Mouse (Mus musculus): ENCODE results near the gene Usp21. TPM values are rescaled to one million over a fixed set of nuclear protein-coding genes. Genes with fewer than 3 reads are reported as not detected.

Usp21 gene
- polyA plus RNA-seq, 1 experiment from 2014 or later = 105 TPM

DNA sequence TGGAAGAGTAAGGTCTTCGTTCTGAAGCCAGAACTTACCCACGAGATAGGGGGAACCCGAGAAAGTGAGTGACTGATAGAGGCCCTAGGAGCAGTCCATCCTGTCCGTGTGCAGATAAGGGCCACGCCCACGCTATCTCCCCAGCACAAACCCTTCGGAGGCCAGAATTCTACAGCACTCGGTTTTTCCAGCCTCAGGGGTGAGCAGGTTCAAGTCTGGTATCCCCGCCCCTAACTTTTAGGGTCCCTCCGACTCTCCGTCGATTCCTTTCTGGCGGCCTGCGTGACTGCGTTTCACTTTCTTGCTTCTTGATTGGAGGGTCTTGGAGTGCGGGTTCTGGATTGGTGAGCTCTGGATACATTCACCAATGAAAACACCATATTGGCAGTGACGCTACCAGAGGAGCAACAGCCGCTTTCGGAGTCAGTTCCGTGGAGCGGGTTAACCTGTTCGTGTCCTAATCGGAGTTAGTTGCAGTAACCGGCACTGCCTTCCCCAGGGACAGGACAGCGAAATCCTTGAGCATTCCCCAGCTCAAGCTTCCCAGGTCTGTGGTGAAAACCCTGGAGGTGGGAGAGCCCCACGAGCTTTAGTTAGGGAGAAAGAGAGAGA lies 6.8 kb downstream of the Usp21 start, which contains the start of gene Ppox:
Gene Ppox (minus strand): TSS at position 271 of the 612 bp plus-strand sequence.
- no peaks in the 10 kb centered on the region for H3K27me3 ChIP-seq (ENCODE audit: control insufficient read depth, insufficient read depth, low read depth, low read length)
- H3K9ac ChIP-seq (ENCODE audit: low read depth, low read length) = peak within 1 kb of the TSS; percentile 73
- ATAC-seq = peak; percentile 97
- peak within 1 kb of the TSS; percentile 60 for H3K27ac ChIP-seq (ENCODE audit: low read length)
- WGBS = under 1% methylated on average over 26 of the region's 26 CpGs
- H3K4me3 ChIP-seq (ENCODE audit: low read depth, low read length) = peak within 1 kb of the TSS; percentile 63
- peaks cover 26% of the 10 kb centered on the region for H3K36me3 ChIP-seq (ENCODE audit: control insufficient read depth, insufficient read depth, low read length)
- no peaks in the 10 kb centered on the region for H3K9me3 ChIP-seq (replicated peaks; ENCODE audit: control insufficient read depth, low read length, poor library complexity, severe bottlenecking)
- H3K4me2 ChIP-seq (ENCODE audit: low read length) = peak within 1 kb of the TSS; percentile 89
- H3K4me1 ChIP-seq (ENCODE audit: control insufficient read depth, insufficient read depth, low read length) = peaks cover 23% of the 10 kb centered on the region

DNA sequence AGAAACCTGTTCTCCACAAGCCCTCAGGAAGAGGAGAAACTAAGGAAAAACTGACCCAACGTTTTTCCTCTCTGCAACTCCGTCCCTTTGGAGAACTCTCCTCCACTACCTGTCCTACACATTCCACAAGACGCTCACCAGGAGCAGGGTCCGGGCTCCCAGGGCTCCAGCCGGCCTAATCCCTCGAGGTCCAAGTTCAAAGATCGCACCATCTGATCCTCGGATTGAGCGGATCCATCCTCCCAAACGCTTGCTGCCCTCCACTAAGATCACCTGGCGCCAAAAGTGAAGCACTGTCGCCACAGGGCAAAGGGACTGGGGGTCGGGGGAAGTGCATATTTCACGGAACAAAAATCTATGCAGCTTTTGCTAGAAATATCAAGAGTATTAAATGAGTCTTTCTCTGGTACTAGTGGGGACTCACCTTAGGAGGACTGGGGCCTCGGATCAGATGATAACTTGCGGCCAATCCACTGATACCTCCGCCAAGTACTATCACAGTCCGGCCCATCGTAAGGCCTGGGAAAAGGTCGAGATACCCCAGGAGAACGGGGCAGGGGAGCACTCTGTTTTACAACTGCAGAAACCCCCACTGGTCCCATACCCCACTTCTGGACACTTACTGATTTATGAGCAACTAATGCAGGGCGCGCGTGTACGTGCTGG lies 7.4 kb downstream of the Usp21 start:
- H3K4me2 ChIP-seq (ENCODE audit: low read length) = peak overlapping the region; percentile 89
- peak overlapping the region; percentile 73 for H3K9ac ChIP-seq (ENCODE audit: low read depth, low read length)
- ATAC-seq = peak; percentile 25
- H3K27ac ChIP-seq (ENCODE audit: low read length) = peak overlapping the region; percentile 2
- 1% methylated on average over 25 of the region's 25 CpGs for WGBS
- peak overlapping the region; percentile 63 for H3K4me3 ChIP-seq (ENCODE audit: low read depth, low read length)
- peaks cover 17% of the 10 kb centered on the region for H3K4me1 ChIP-seq (ENCODE audit: control insufficient read depth, insufficient read depth, low read length)
- H3K9me3 ChIP-seq (replicated peaks; ENCODE audit: control insufficient read depth, low read length, poor library complexity, severe bottlenecking) = no peaks in the 10 kb centered on the region
- no peaks in the 10 kb centered on the region for H3K27me3 ChIP-seq (ENCODE audit: control insufficient read depth, insufficient read depth, low read depth, low read length)
- peaks cover 25% of the 10 kb centered on the region for H3K36me3 ChIP-seq (ENCODE audit: control insufficient read depth, insufficient read depth, low read length)

DNA sequence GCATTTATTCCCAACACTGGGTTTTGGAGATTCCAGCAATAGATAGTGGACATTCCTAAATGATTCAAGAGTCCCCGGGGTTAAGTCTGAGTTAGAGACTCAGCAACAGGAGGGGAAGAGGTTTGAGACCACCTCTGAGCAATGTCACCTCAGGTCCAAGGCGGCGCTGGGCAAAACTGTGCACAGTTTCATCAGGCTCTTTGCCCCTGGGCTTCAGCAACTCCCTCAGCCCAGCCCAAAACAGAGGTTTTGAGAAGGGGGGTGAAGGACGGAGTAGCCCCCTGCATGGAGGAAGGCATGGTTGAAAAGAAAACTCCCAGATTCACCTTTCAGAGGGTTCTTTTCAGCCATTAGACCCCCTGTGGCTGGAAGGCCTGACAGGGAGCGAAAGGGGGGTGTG lies 8.1 kb downstream of the Usp21 start:
- ATAC-seq = no peak
- Histone ChIP-seq H3K27ac (ENCODE audit: low read length) (no peak overlapping the region), H3K4me3 (ENCODE audit: low read depth, low read length) (no peak overlapping the region; the same call in 1 of the 2 replicates), H3K36me3 (ENCODE audit: control insufficient read depth, insufficient read depth, low read length) (peaks cover 25% of the 10 kb centered on the region), H3K9ac (ENCODE audit: low read depth, low read length) (no peak overlapping the region), H3K4me2 (ENCODE audit: low read length) (peak overlapping the region; percentile 89; the same call in 1 of the 2 replicates), H3K9me3 (replicated peaks; ENCODE audit: control insufficient read depth, low read length, poor library complexity, severe bottlenecking) (no peaks in the 10 kb centered on the region), H3K4me1 (ENCODE audit: control insufficient read depth, insufficient read depth, low read length) (peaks cover 17% of the 10 kb centered on the region), H3K27me3 (ENCODE audit: control insufficient read depth, insufficient read depth, low read depth, low read length) (no peaks in the 10 kb centered on the region)
- WGBS = 55% methylated on average over 5 of the region's 5 CpGs

DNA sequence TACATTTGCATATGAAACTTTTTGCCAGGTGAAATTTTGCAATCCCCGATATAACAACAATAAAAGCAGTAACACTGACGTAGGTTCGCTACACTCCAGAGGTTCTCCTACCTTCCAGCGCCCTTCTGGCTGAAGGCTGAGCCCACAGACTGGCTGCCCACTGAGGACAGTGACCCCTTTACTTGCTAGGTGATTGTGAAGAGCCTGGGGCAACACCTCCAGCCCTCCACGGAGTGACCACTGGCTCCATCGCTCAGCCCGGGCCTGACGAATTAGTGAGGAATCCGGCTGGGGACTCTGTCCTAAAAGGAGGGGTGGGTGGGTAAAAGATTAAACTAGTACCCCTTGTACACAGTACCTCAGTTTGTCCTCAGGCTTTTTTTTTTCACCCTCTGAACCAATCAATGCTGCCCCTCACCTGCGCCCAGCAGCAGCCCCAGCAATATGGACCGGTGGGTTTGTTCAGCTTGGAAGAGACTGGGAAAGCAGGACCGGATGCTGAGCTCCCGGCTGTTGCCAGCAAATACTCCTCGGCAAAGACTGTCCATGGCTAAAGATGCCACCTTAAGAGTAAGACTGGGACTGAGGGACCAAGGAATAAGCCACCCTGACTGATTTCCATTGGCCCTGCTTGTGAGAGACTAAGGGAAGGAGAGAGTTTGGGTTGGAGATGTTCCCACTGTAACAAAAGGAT lies 8.6 kb downstream of the Usp21 start:
- 88% methylated on average over 14 of the region's 14 CpGs for WGBS
- Histone ChIP-seq H3K4me2 (ENCODE audit: low read length) (no peak overlapping the region), H3K36me3 (ENCODE audit: control insufficient read depth, insufficient read depth, low read length) (peaks cover 26% of the 10 kb centered on the region), H3K4me1 (ENCODE audit: control insufficient read depth, insufficient read depth, low read length) (peaks cover 17% of the 10 kb centered on the region), H3K27ac (ENCODE audit: low read length) (no peak overlapping the region), H3K9me3 (replicated peaks; ENCODE audit: control insufficient read depth, low read length, poor library complexity, severe bottlenecking) (no peaks in the 10 kb centered on the region), H3K9ac (ENCODE audit: low read depth, low read length) (no peak overlapping the region), H3K4me3 (ENCODE audit: low read depth, low read length) (no peak overlapping the region), H3K27me3 (ENCODE audit: control insufficient read depth, insufficient read depth, low read depth, low read length) (no peaks in the 10 kb centered on the region)
- ATAC-seq = no peak

DNA sequence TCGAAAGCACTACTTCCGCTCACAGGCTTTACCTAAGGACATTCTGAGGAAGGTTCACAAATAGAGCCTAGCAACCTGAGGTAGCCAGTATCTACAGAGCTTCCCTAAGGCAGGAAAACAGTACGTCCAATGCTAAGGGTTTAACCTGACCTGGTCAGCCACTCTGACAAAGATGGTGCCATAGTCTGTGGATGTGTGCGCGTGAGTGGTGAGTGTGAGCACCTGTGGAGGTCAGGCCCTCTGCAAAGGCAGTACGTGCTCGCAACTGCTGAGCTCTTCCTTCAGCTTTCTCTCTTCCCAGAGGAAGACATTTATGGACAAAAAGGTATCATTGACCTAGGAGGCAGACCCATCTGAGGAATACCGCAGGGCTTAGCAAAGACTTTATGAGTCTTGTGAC lies 9.4 kb downstream of the Usp21 start:
- WGBS = 95% methylated on average over 8 of the region's 8 CpGs
- Histone ChIP-seq H3K4me1 (ENCODE audit: control insufficient read depth, insufficient read depth, low read length) (peaks cover 17% of the 10 kb centered on the region), H3K4me2 (ENCODE audit: low read length) (no peak overlapping the region), H3K9ac (ENCODE audit: low read depth, low read length) (no peak overlapping the region), H3K9me3 (replicated peaks; ENCODE audit: control insufficient read depth, low read length, poor library complexity, severe bottlenecking) (no peaks in the 10 kb centered on the region), H3K27me3 (ENCODE audit: control insufficient read depth, insufficient read depth, low read depth, low read length) (no peaks in the 10 kb centered on the region), H3K4me3 (ENCODE audit: low read depth, low read length) (no peak overlapping the region), H3K36me3 (ENCODE audit: control insufficient read depth, insufficient read depth, low read length) (peaks cover 29% of the 10 kb centered on the region), H3K27ac (ENCODE audit: low read length) (no peak overlapping the region)
- no peak for ATAC-seq

DNA sequence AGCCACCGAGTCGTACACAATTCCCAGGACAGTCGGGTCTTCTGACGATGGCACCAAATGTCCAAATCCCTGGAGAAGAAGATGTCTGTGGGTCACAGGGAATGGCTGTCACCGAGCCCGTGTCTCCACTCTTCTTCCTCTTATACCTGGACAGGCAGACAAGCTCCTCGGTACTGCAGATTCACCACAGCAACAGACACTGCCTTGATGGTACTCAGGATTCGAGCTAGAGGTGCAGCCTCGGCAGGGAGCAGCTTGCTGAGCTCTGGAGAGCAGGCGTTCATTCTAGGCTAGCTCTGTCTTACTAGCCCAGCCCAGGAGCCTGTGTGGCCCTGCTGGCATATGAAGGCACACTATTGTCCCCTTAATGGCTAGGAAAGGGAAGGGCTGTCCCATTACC lies 10.1 kb downstream of the Usp21 start:
- Histone ChIP-seq H3K27me3 (ENCODE audit: control insufficient read depth, insufficient read depth, low read depth, low read length) (no peaks in the 10 kb centered on the region), H3K9me3 (replicated peaks; ENCODE audit: control insufficient read depth, low read length, poor library complexity, severe bottlenecking) (no peaks in the 10 kb centered on the region), H3K4me1 (ENCODE audit: control insufficient read depth, insufficient read depth, low read length) (peaks cover 17% of the 10 kb centered on the region), H3K4me2 (ENCODE audit: low read length) (no peak overlapping the region), H3K36me3 (ENCODE audit: control insufficient read depth, insufficient read depth, low read length) (peaks cover 32% of the 10 kb centered on the region), H3K27ac (ENCODE audit: low read length) (no peak overlapping the region), H3K9ac (ENCODE audit: low read depth, low read length) (no peak overlapping the region), H3K4me3 (ENCODE audit: low read depth, low read length) (no peak overlapping the region)
- ATAC-seq = no peak
- WGBS = 90% methylated on average over 10 of the region's 10 CpGs

DNA sequence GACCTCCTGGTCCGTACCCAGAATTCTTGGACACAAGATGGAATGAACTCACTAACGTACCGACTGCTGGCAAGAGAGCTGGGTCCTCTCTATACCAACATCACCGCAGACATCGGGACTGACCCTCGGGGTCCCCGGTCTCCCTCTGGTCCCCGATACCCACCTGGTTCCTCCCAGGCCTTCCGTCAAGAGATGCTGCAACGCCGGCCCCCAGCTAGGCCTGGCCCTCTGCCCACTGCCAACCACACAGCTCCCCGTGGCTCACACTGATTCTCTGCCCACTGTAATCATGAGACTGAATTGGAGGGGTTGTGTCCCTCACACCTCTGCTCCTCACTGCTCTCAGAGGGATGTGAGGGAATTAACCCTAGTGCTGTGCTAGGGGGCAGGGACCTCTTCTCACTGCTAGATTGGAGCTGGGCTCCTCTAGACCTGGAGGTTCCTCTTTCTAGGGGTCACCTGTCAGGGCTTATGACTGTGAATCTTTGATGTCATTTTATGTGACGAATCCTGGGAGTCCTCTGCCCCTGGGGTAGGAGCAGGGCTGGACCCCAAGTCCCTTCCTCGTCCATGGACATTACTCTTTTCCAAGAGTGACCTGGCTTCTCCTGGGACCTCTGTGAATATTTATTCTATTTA lies 11.6 kb downstream of the Usp21 start:
- no peaks in the 10 kb centered on the region for H3K9me3 ChIP-seq (replicated peaks; ENCODE audit: control insufficient read depth, low read length, poor library complexity, severe bottlenecking)
- no peak overlapping the region for H3K9ac ChIP-seq (ENCODE audit: low read depth, low read length)
- no peak overlapping the region for H3K4me3 ChIP-seq (ENCODE audit: low read depth, low read length)
- no peak for ATAC-seq
- no peak overlapping the region for H3K4me2 ChIP-seq (ENCODE audit: low read length)
- H3K27me3 ChIP-seq (ENCODE audit: control insufficient read depth, insufficient read depth, low read depth, low read length) = no peaks in the 10 kb centered on the region
- peaks cover 33% of the 10 kb centered on the region for H3K36me3 ChIP-seq (ENCODE audit: control insufficient read depth, insufficient read depth, low read length)
- peaks cover 18% of the 10 kb centered on the region for H3K4me1 ChIP-seq (ENCODE audit: control insufficient read depth, insufficient read depth, low read length)
- WGBS = 92% methylated on average over 14 of the region's 14 CpGs
- H3K27ac ChIP-seq (ENCODE audit: low read length) = no peak overlapping the region

DNA sequence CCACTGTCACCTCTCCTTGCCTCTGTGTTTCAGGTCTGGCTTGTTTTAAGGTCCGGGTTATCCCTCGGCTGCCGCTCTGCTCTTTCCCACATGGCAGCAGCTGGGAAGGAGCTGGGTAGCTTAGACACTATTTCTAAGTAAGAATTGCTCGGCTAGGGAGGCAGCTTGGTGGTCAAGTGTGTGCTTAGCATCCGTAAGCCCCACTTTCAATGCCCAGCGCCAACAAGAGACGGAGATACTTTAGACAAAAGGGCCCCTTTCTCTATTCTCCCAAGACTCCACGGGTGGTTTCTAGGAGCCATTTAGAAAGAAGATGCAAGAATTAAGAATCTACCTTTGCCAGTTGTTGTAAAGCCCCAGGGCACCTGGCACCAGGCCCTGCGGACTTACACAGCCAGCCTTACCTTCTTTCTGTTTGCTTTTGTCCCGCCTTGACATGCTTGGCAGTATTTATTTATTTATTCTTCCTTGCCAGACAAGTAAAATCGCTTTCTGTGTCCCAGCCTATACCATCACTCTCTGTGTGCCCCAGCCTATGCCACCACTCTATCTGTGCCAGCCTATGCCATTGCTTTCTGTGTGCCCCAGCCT lies 12.6 kb downstream of the Usp21 start:
- no peak for ATAC-seq
- H3K4me2 ChIP-seq (ENCODE audit: low read length) = no peak overlapping the region
- H3K27ac ChIP-seq (ENCODE audit: low read length) = no peak overlapping the region
- H3K9me3 ChIP-seq (replicated peaks; ENCODE audit: control insufficient read depth, low read length, poor library complexity, severe bottlenecking) = no peaks in the 10 kb centered on the region
- no peak overlapping the region for H3K4me3 ChIP-seq (ENCODE audit: low read depth, low read length)
- 75% methylated on average over 11 of the region's 11 CpGs for WGBS
- H3K27me3 ChIP-seq (ENCODE audit: control insufficient read depth, insufficient read depth, low read depth, low read length) = no peaks in the 10 kb centered on the region
- H3K9ac ChIP-seq (ENCODE audit: low read depth, low read length) = no peak overlapping the region
- H3K4me1 ChIP-seq (ENCODE audit: control insufficient read depth, insufficient read depth, low read length) = peaks cover 19% of the 10 kb centered on the region
- H3K36me3 ChIP-seq (ENCODE audit: control insufficient read depth, insufficient read depth, low read length) = peaks cover 33% of the 10 kb centered on the region

All from midbrain, embryonic 16.5 days (tissue).